Comparison of ENCODE assay signal across 23 mouse cellular contexts in the genomic region with DNA sequence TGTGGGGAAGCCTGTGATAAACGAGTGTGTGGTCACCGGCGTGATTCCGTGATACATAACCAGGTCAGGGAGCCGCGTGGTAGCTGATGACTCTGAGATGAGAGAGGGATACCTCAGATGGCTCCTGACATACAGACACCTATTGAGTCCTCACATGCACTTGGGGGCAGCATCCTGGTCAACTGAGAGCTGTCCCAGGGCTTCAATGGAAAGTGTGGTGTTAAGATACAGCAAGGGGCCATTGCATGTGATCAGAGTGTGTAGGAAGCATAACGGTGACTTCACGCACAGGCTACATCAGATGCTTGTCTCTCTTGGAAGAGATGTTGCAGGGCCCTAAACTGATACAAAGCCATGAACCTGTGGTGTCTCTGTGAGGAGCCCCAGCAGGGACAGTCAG.
"Had no signal": no experiment of that assay in that cellular context is flagged by ENCODE, and none has a peak within 500 bp of the region (broad histone marks: within the 10 kb centered on the region; RNA-seq: fewer than 3 reads in every experiment).

No protein-coding gene starts in this region.

- H3K27ac ChIP-seq: heart, embryonic 13.5 days; heart, embryonic 15.5 days; hindbrain, embryonic 12.5 days; kidney, embryonic 15.5 days; kidney, postnatal 0 days; limb, embryonic 13.5 days; limb, embryonic 15.5 days; liver, embryonic 12.5 days; liver, embryonic 14.5 days had no signal

- H3K9ac ChIP-seq: forebrain, postnatal 0 days; heart, embryonic 13.5 days; heart, embryonic 15.5 days; hindbrain, embryonic 12.5 days; kidney, embryonic 15.5 days; limb, embryonic 15.5 days; liver, embryonic 12.5 days; liver, embryonic 14.5 days had no signal

- H3K36me3 ChIP-seq: heart, embryonic 13.5 days; heart, embryonic 15.5 days; hindbrain, embryonic 12.5 days; kidney, embryonic 15.5 days; limb, embryonic 13.5 days; limb, embryonic 15.5 days; liver, embryonic 12.5 days had no signal

- DNase-seq: forebrain, postnatal 0 days; gastrocnemius, postnatal 14 days; gastrocnemius, postnatal 36 days; heart, postnatal 14 days; heart, postnatal 36 days; kidney, adult 11 months; kidney, adult 2 months; kidney, adult 9 months; kidney, postnatal 14 days; kidney, postnatal 36 days; layer of hippocampus, adult 9-11 months; layer of hippocampus, postnatal 36 days; left cerebral cortex, postnatal 4 days had no signal

- H3K9me3 ChIP-seq: heart, embryonic 13.5 days; heart, embryonic 15.5 days; hindbrain, embryonic 12.5 days; kidney, embryonic 15.5 days; limb, embryonic 13.5 days; limb, embryonic 15.5 days; liver, embryonic 12.5 days had no signal

- H3K4me2 ChIP-seq: heart, embryonic 11.5 days; heart, embryonic 13.5 days; heart, embryonic 15.5 days; hindbrain, embryonic 12.5 days; kidney, embryonic 15.5 days; limb, embryonic 13.5 days; limb, embryonic 15.5 days; liver, embryonic 12.5 days had no signal

- H3K4me1 ChIP-seq: heart, embryonic 15.5 days; liver, embryonic 12.5 days had no signal

- H3K4me3 ChIP-seq: heart, embryonic 13.5 days; heart, embryonic 15.5 days; hindbrain, embryonic 12.5 days; kidney, embryonic 15.5 days; limb, embryonic 13.5 days; limb, embryonic 15.5 days; liver, embryonic 12.5 days had no signal

- ATAC-seq: liver, embryonic 12.5 days had no signal

- H3K27me3 ChIP-seq: heart, embryonic 13.5 days; heart, embryonic 15.5 days; hindbrain, embryonic 12.5 days; kidney, embryonic 15.5 days; limb, embryonic 13.5 days; limb, embryonic 15.5 days; liver, embryonic 12.5 days had no signal
